Mouse (Mus musculus) hindbrain, embryonic 11.5 days (tissue): ENCODE measurements around the gene Tacc2. TPM values are rescaled to one million over a fixed set of nuclear protein-coding genes. Genes with fewer than 3 reads are reported as not detected.

Source experiments
- ATAC-seq: fragments of 200-750 bp; cut with Nextera tagmentation; 2 replicates; pipeline ENCODE4 v1.8.0; 2017; ENCODE audit warnings: mild to moderate bottlenecking, moderate TSS enrichment, moderate library complexity; ENCODE audit not compliant: low FRiP score
- DNase-seq: peaks from one replicate; pipeline ENCODE4 v3.0.0-alpha.2; 2015; ENCODE audit warnings: low spot score
- H3K27ac ChIP-seq: fragments of 300-500 bp; sonication (generic); 2 replicates; pipeline ENCODE4 v1.5.1; 2014; ENCODE audit warnings: mild to moderate bottlenecking, low read depth, low read length
- H3K27me3 ChIP-seq: fragments of 300-500 bp; sonication (generic); 2 replicates; pipeline ENCODE4 v1.6.1; 2014; ENCODE audit warnings: mild to moderate bottlenecking, low read length, moderate library complexity, mixed read lengths; ENCODE audit not compliant: control insufficient read depth, insufficient read depth
- H3K36me3 ChIP-seq: fragments of 300-500 bp; sonication (generic); 2 replicates; pipeline ENCODE4 v1.6.1; 2014; ENCODE audit warnings: mild to moderate bottlenecking, low read length, moderate library complexity, mixed read lengths; ENCODE audit not compliant: control insufficient read depth, insufficient read depth
- H3K4me1 ChIP-seq: fragments of 300-500 bp; sonication (generic); replicated peaks from 2 replicates; pipeline ENCODE4 v1.6.1; 2014; ENCODE audit warnings: low read length, mixed read lengths; ENCODE audit not compliant: control insufficient read depth, insufficient read depth
- H3K4me2 ChIP-seq: fragments of 300-500 bp; sonication (generic); replicated peaks from 2 replicates; pipeline ENCODE4 v1.6.1; 2014; ENCODE audit warnings: mild to moderate bottlenecking, low read depth, low read length
- H3K4me3 ChIP-seq: fragments of 300-500 bp; sonication (generic); 2 replicates; pipeline ENCODE4 v1.5.1; 2014; ENCODE audit warnings: low read depth, low read length
- H3K9ac ChIP-seq: fragments of 300-500 bp; sonication (generic); 2 replicates; pipeline ENCODE4 v1.6.1; 2014; ENCODE audit warnings: low read depth, low read length
- H3K9me3 ChIP-seq: fragments of 300-500 bp; sonication (generic); 2 replicates; pipeline ENCODE4 v1.6.1; 2016; ENCODE audit warnings: low read length; ENCODE audit not compliant: control insufficient read depth
- WGBS: fragments of 180-500 bp; shearing (Covaris S2); extraction: QIAGEN DNeasy Blood & Tissue Kit; methylation state at CpG from one replicate; pipeline ENCODE4 v1.1.7; 2014; 5-methylcytosine and 5-hydroxymethylcytosine counted together
- polyA plus RNA-seq: library from polyadenylated mRNA; unstranded; fragments of >200 nt; fragmentation: Nextera tagmentation; extraction: Ambion mirVana; gene quantifications from 2 replicates; pipeline ENCODE4 v1.2.1, GENCODE M21; 2014

The Tacc2 gene
- polyA plus RNA-seq, 1 experiment from 2014 or later = 46.8 TPM

DNA sequence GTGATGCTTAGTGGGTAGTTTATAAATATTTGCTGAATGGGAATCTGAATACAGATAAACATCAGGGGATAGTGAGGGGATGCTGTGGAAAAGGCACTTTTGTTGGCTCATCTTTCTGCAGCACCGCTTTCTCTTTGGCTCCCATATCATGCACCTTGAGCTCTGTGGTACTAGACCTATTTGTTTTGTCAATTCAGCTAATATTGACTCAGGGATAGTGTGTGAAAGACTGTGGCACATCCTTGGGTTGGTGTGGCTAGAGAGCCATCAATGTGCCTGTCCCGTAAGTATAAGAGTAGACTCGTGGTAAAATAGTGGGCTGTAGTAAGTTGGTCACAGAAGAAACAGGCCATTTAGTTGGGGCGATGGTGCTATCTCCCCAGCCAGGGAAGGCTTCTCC lies 210.3 kb downstream of the Tacc2 start:
- Histone ChIP-seq H3K9me3 (no peaks in the 10 kb centered on the region), H3K4me2 (no peak overlapping the region), H3K27me3 (no peaks in the 10 kb centered on the region), H3K27ac (no peak overlapping the region), H3K9ac (no peak overlapping the region), H3K36me3 (no peaks in the 10 kb centered on the region), H3K4me3 (no peak overlapping the region), H3K4me1 (no peaks in the 10 kb centered on the region)
- DNase-seq (no peak), ATAC-seq (no peak)
- WGBS = 95% methylated on average over 4 of the region's 4 CpGs

DNA sequence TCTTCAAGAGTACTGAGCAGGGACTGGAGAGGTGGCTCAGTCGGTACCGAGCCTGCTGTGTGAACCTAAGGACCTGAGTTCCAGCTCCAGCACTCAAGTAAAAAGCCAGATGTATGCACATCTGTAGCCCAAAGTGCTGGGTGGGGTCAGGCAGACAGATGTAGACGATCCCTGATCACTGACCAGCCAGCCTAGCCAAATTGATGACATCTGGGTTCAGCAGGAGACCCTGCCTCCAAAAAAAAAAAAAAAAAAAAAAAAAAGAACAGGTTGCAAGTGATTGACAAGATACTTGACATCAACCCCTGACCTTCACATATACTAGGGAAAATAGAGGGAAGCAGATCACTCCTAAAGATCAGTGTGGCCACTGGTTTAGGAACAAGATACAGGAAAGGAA lies 211.7 kb downstream of the Tacc2 start:
- Histone ChIP-seq H3K9ac (no peak overlapping the region), H3K27me3 (no peaks in the 10 kb centered on the region), H3K9me3 (no peaks in the 10 kb centered on the region), H3K4me3 (no peak overlapping the region), H3K27ac (no peak overlapping the region), H3K36me3 (no peaks in the 10 kb centered on the region), H3K4me2 (no peak overlapping the region), H3K4me1 (no peaks in the 10 kb centered on the region)
- 81% methylated on average over 3 of the region's 3 CpGs for WGBS
- DNase-seq (no peak), ATAC-seq (no peak)

DNA sequence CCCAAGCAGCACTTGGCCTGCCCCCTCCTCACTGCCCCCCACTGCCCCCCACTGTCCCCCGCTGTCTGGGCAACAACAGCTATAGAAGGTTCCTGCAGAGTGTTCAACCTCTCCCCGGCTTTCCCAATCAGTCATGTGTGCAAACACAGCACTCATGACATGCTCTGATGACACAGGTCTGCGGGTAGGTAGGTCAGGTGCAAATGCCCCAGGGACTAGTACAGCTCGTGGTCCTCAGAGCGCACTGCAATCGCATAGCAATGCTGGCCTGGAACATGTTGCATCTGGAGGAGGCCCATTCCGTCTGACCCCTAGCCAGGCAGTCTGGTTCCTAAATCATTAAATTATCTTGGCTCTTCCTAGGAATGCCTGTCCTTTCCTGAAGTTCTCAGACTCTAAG lies 212.2 kb downstream of the Tacc2 start:
- Histone ChIP-seq H3K27me3 (no peaks in the 10 kb centered on the region), H3K4me1 (no peaks in the 10 kb centered on the region), H3K9ac (no peak overlapping the region), H3K36me3 (no peaks in the 10 kb centered on the region), H3K9me3 (no peaks in the 10 kb centered on the region), H3K27ac (no peak overlapping the region), H3K4me2 (no peak overlapping the region), H3K4me3 (no peak overlapping the region)
- ATAC-seq (no peak), DNase-seq (no peak)
- WGBS = 88% methylated on average over 7 of the region's 7 CpGs

DNA sequence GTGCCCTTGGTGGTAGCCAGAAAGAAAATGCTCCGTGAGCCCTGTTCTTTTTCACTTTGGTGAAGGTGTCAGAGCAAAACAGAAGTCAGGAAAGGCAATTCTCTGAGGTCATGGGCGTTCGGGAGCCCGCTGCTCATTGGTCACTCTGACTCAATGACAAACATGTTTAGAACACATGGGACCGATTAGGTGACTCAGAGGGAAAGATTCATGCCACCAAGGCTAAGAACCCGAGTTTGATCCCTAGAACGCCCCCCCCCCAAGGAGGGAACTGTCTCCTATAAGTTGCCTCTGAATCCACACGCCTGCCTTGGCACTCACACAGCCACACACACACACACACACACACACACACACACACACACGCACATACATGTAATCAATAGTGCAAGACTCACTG lies 216.4 kb downstream of the Tacc2 start:
- Histone ChIP-seq H3K9me3 (no peaks in the 10 kb centered on the region), H3K27me3 (no peaks in the 10 kb centered on the region), H3K36me3 (no peaks in the 10 kb centered on the region), H3K4me3 (no peak overlapping the region), H3K27ac (no peak overlapping the region), H3K4me1 (no peaks in the 10 kb centered on the region), H3K9ac (no peak overlapping the region), H3K4me2 (no peak overlapping the region)
- no peak for ATAC-seq
- WGBS = 75% methylated on average over 9 of the region's 9 CpGs
- DNase-seq = no peak

DNA sequence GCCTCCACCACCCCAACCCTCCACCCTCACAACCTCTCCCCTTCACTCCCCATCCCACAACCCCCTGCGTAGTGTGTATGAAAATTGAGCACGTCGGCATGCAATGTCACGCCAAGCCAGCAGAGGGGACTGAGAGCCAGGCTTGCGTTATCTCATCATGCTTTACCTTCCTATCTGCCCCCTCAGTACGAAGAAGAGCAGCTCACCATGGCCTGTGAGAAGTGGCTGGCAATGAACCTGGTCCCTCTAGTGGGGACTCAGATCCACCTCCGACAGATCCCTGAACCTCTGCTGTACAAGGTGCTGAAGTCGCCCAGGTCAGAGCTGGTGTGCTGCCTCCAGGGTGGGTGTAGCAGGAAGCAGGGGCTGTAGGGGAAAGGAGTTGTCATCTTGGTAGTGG lies 219.5 kb downstream of the Tacc2 start:
- Histone ChIP-seq H3K36me3 (no peaks in the 10 kb centered on the region), H3K4me1 (no peaks in the 10 kb centered on the region), H3K9me3 (no peaks in the 10 kb centered on the region), H3K4me2 (no peak overlapping the region), H3K27ac (no peak overlapping the region), H3K9ac (no peak overlapping the region), H3K4me3 (no peak overlapping the region), H3K27me3 (no peaks in the 10 kb centered on the region)
- DNase-seq (peak; percentile 9), ATAC-seq (no peak)
- 62% methylated on average over 8 of the region's 8 CpGs for WGBS

DNA sequence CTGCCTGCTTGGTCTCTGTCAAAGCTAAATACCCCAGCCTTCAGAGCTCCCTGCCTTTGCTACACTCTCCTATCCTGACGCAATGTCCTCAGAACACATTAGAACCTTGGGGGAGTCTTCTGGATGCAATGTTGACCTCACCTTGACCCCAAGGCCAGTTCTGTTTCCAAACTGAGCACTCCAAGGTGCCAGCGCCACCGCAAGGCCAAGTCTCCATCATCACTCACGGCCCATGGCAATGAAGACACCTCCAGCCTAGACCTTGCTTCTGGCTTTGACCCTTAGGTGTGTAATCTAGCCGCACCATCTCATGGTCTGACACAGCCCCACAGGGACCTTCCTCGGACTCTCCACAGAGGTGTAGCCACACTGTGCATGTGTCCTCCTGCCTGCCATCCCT lies 220.3 kb downstream of the Tacc2 start:
- 91% methylated on average over 6 of the region's 6 CpGs for WGBS
- H3K4me2 ChIP-seq = no peak overlapping the region
- no peak for ATAC-seq

DNA sequence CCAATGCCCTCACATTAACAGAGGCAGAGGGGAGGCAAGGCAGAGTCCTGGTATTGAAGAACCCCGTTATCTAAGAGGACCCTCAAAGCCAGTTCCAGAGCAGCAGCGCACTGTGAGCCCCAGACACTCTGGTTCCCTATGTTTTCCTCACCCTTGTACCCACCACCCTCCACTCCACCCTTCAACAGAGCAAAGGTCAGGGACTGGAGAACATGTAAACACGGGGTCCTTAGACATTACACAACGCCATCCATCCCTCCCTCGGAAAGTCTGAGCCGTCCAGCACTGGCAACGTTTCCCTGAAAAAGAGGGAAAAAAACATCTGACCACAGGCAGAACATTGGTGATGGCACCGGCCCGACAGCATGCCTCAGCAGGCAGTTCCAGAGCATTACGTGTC lies 222.2 kb downstream of the Tacc2 start:
- H3K36me3 ChIP-seq = no peaks in the 10 kb centered on the region
- H3K4me2 ChIP-seq = no peak overlapping the region
- no peaks in the 10 kb centered on the region for H3K9me3 ChIP-seq
- DNase-seq = no peak
- no peak for ATAC-seq
- H3K27me3 ChIP-seq = no peaks in the 10 kb centered on the region
- H3K27ac ChIP-seq = no peak overlapping the region
- no peaks in the 10 kb centered on the region for H3K4me1 ChIP-seq
- H3K4me3 ChIP-seq = no peak overlapping the region
- WGBS = 88% methylated on average over 10 of the region's 10 CpGs
- H3K9ac ChIP-seq = no peak overlapping the region

More for the DNA sequence above, 220.3 kb downstream of the Tacc2 start:
- H3K27ac ChIP-seq = no peak overlapping the region
- H3K4me3 ChIP-seq = no peak overlapping the region
- no peak for DNase-seq
- H3K4me1 ChIP-seq = no peaks in the 10 kb centered on the region
- no peaks in the 10 kb centered on the region for H3K36me3 ChIP-seq
- H3K9ac ChIP-seq = no peak overlapping the region
- H3K9me3 ChIP-seq = no peaks in the 10 kb centered on the region
- H3K27me3 ChIP-seq = no peaks in the 10 kb centered on the region

DNA sequence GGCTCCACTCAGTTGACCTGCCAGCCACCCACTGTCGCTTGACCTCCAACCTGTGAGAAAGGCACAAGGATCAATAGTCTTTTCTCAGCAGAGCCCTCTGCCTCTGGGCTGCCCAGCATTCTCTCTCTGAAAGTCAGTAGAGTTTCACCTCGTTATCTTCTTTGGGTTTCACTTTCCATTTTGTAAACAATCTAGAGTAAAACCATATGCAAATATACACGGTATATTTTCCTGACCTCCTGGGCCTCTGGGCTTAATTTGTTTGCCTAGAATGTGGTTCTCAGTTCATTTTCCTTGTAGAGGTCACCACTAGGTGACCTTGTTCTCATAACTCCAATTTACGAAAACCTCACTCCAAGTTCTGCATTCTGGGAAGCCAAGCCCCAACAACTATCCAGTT lies 223.4 kb downstream of the Tacc2 start:
- no peaks in the 10 kb centered on the region for H3K9me3 ChIP-seq
- H3K4me1 ChIP-seq = no peaks in the 10 kb centered on the region
- no peaks in the 10 kb centered on the region for H3K36me3 ChIP-seq
- no peak overlapping the region for H3K4me2 ChIP-seq
- no peak for ATAC-seq
- no peak overlapping the region for H3K9ac ChIP-seq
- WGBS = 73% methylated on average over 4 of the region's 4 CpGs
- no peak overlapping the region for H3K4me3 ChIP-seq
- DNase-seq = no peak
- H3K27ac ChIP-seq = no peak overlapping the region
- no peaks in the 10 kb centered on the region for H3K27me3 ChIP-seq

DNA sequence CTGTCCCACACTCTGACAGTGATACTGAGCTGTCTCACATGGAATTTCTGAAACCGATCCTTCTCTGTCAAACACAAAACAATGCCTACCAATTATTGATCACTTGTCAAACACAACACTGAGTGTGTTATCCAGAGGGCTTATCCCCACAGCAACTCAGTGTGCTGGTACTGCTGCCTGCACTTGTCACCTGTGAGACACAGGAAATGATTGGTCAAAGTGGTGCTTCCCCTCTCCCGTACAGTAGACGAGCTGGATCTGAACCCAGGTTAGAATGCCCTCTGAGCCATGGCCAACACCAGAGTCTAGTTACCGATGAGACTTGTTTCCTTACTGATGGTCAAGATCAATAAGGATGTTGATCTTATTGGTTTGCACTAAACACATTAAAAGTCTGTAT lies 224.6 kb downstream of the Tacc2 start:
- H3K9me3 ChIP-seq = no peaks in the 10 kb centered on the region
- 96% methylated on average over 4 of the region's 4 CpGs for WGBS

More for the DNA sequence above, 224.6 kb downstream of the Tacc2 start:
- H3K27ac ChIP-seq = no peak overlapping the region
- H3K36me3 ChIP-seq = no peaks in the 10 kb centered on the region
- DNase-seq = no peak
- no peaks in the 10 kb centered on the region for H3K4me1 ChIP-seq
- ATAC-seq = no peak
- H3K9ac ChIP-seq = no peak overlapping the region
- no peaks in the 10 kb centered on the region for H3K27me3 ChIP-seq
- H3K4me2 ChIP-seq = no peak overlapping the region
- H3K4me3 ChIP-seq = no peak overlapping the region
